Mouse (Mus musculus) thymus, adult 2 months (tissue): Measurements from ENCODE around the gene Fn1.

Source experiments
- CTCF ChIP-seq: fragments of 200-500 bp; IDR thresholded peaks from 2 replicates; pipeline ENCODE4 v1.5.1; 2012; ENCODE audit warnings: mild to moderate bottlenecking, control low read depth, low read length, moderate library complexity, borderline replicate concordance; ENCODE audit not compliant: control insufficient read depth, poor library complexity, insufficient read depth; ENCODE audit errors: extremely low read depth
- POLR2A ChIP-seq: fragments of 200-500 bp; IDR thresholded peaks from 2 replicates; pipeline ENCODE4 v1.6.1; 2012; ENCODE audit warnings: mild to moderate bottlenecking, low read length, control low read depth, moderate library complexity; ENCODE audit not compliant: control insufficient read depth, poor library complexity, insufficient read depth; ENCODE audit errors: extremely low read depth

GRCm38 (mm10) chr1:71680046-71680672 lies 27.2 kb upstream of the Fn1 start:
- TF ChIP-seq CTCF = no peak
- no peak for TF ChIP-seq POLR2A
